Mouse (Mus musculus): ENCODE measurements around the gene Vps8.
"Not testable (repeated sequence)": the region's sequence is repeated elsewhere in the genome, so short reads cannot be mapped to it uniquely, and the experiment has no call there.

The Vps8 gene

GRCm38 (mm10) chr16:21671878-21672277 lies 249.0 kb downstream of the Vps8 start:
- no peak for DNase-seq (ENCODE audit: low read depth)

GRCm38 (mm10) chr16:21673046-21673445 lies 250.1 kb downstream of the Vps8 start:
- DNase-seq (ENCODE audit: low read depth), result not testable (repeated sequence)

- not testable (repeated sequence) for DNase-seq (ENCODE audit: low read depth)
Observed at GRCm38 (mm10) chr16:21673651-21674050, 250.7 kb downstream of the Vps8 start.

GRCm38 (mm10) chr16:21676791-21677190 lies 253.9 kb downstream of the Vps8 start:
- no peak for DNase-seq (ENCODE audit: low read depth)

- no peak for DNase-seq (ENCODE audit: low read depth)
Observed at GRCm38 (mm10) chr16:21687406-21687805, 264.5 kb downstream of the Vps8 start.

GRCm38 (mm10) chr16:21689141-21689540 lies 266.2 kb downstream of the Vps8 start:
- DNase-seq (ENCODE audit: low read depth), result no peak

GRCm38 (mm10) chr16:21690216-21690755 lies 267.4 kb downstream of the Vps8 start:
- no peak for DNase-seq (ENCODE audit: low read depth)

GRCm38 (mm10) chr16:21693981-21694462 lies 271.1 kb downstream of the Vps8 start:
- no peak for DNase-seq (ENCODE audit: low read depth)

Measured in fibroblast of lung, adult 2 months (primary cell).